Mouse (Mus musculus) kidney, adult 2 months (tissue): ENCODE measurements at regions not wholly inside any gene's neighbourhood (a gene's known extent, or its start where the extent isn't known, plus 50 kb on each side); places are given as distances from the start of the nearest gene placed in this dataset.

Experiments
- CTCF ChIP-seq: fragments of 200-500 bp; conservative IDR thresholded peaks from 2 replicates; pipeline ENCODE4 v1.5.1; 2011; ENCODE audit warnings: low read depth, mild to moderate bottlenecking, control low read depth, low read length, moderate library complexity, mixed read lengths; ENCODE audit not compliant: insufficient read depth, insufficient read length
- POLR2A ChIP-seq: fragments of 200-500 bp; IDR thresholded peaks from one replicate; pipeline ENCODE4 v1.6.1; 2011; ENCODE audit warnings: low read depth, low read length, control low read depth

- TF ChIP-seq POLR2A, result no peak
- no peak for TF ChIP-seq CTCF
Observed at GRCm38 (mm10) chr4:11877945-11878344, 103.1 kb downstream of the Gm10604 start.
